Mouse (Mus musculus): ENCODE measurements at regions not wholly inside any gene's neighbourhood (a gene's known extent, or its start where the extent isn't known, plus 50 kb on each side); places are given as distances from the start of the nearest gene placed in this dataset.

GRCm38 (mm10) chr8:44765194-44765593 is 170.1 kb upstream of the Fat1 start:
- DNase-seq (ENCODE audit: low spot score in 2 of 2): no peak

- no peak for DNase-seq (ENCODE audit: low spot score in 2 of 2)
These were observed 169.6 kb upstream of the Fat1 start for GRCm38 (mm10) chr8:44765677-44766076.

GRCm38 (mm10) chr8:44766111-44766873 is 169.0 kb upstream of the Fat1 start:
- DNase-seq (ENCODE audit: low spot score in 2 of 2): no peak

GRCm38 (mm10) chr8:44767271-44767670 is 168.0 kb upstream of the Fat1 start:
- no peak for DNase-seq (ENCODE audit: low spot score in 2 of 2)

GRCm38 (mm10) chr8:44779212-44779611 is 156.0 kb upstream of the Fat1 start:
- DNase-seq (ENCODE audit: low spot score in 2 of 2): no peak

GRCm38 (mm10) chr8:44782421-44782820 is 152.8 kb upstream of the Fat1 start:
- no peak for DNase-seq (ENCODE audit: low spot score in 2 of 2)

GRCm38 (mm10) chr8:44785161-44785560 is 150.1 kb upstream of the Fat1 start:
- no peak for DNase-seq (ENCODE audit: low spot score in 2 of 2)

- DNase-seq (ENCODE audit: low spot score in 2 of 2): no peak
These were observed 148.5 kb upstream of the Fat1 start for GRCm38 (mm10) chr8:44786740-44787139.

GRCm38 (mm10) chr8:44788290-44788689 is 147.0 kb upstream of the Fat1 start:
- no peak for DNase-seq (ENCODE audit: low spot score in 2 of 2)

- no peak for DNase-seq (ENCODE audit: low spot score in 2 of 2)
These were observed 135.7 kb upstream of the Fat1 start for GRCm38 (mm10) chr8:44799513-44799912.

GRCm38 (mm10) chr8:44800827-44801273 is 134.4 kb upstream of the Fat1 start:
- no peak for DNase-seq (ENCODE audit: low spot score in 2 of 2)

- no peak for DNase-seq (ENCODE audit: low spot score in 2 of 2)
These were observed 133.5 kb upstream of the Fat1 start for GRCm38 (mm10) chr8:44801604-44802206.

GRCm38 (mm10) chr8:44802331-44802730 is 132.9 kb upstream of the Fat1 start:
- DNase-seq (ENCODE audit: low spot score in 2 of 2): no peak

- no peak for DNase-seq (ENCODE audit: low spot score in 2 of 2)
These were observed 130.7 kb upstream of the Fat1 start for GRCm38 (mm10) chr8:44804414-44805178.

GRCm38 (mm10) chr8:44805179-44805815 is 129.9 kb upstream of the Fat1 start:
- DNase-seq (ENCODE audit: low spot score in 2 of 2): no peak

GRCm38 (mm10) chr8:44812360-44812759 is 122.9 kb upstream of the Fat1 start:
- DNase-seq (ENCODE audit: low spot score in 2 of 2): no peak

GRCm38 (mm10) chr8:44817532-44818157 is 117.6 kb upstream of the Fat1 start:
- no peak for DNase-seq (ENCODE audit: low spot score in 2 of 2)

- no peak for DNase-seq (ENCODE audit: low spot score in 2 of 2)
These were observed 116.0 kb upstream of the Fat1 start for GRCm38 (mm10) chr8:44819270-44819669.

- no peak for DNase-seq (ENCODE audit: low spot score in 2 of 2)
These were observed 115.6 kb upstream of the Fat1 start for GRCm38 (mm10) chr8:44819691-44820090.

GRCm38 (mm10) chr8:44825183-44825757 is 110.0 kb upstream of the Fat1 start:
- DNase-seq (ENCODE audit: low spot score in 2 of 2): no peak

- peak in 1 of 2 experiments; percentile 19 for DNase-seq (ENCODE audit: low spot score in 2 of 2)
These were observed 108.3 kb upstream of the Fat1 start for GRCm38 (mm10) chr8:44826936-44827335.

Data from left cerebral cortex, adult 9 months (tissue).